Mouse (Mus musculus): ENCODE data around the gene Ntm. TPM values are rescaled to one million over a fixed set of nuclear protein-coding genes. Genes with fewer than 3 reads are reported as not detected.

The Ntm gene
- polyA plus RNA-seq, 1 experiment: 0.48 TPM

- Histone ChIP-seq H3K4me3 (ENCODE audit: insufficient read depth, low read depth, low read length) (no peak overlapping the region; the same call in 1 of the 2 replicates), H3K4me1 (ENCODE audit: control insufficient read depth, insufficient read depth, insufficient read length, low read length) (no peaks in the 10 kb centered on the region), H3K27ac (replicated peaks; ENCODE audit: low read depth, low read length) (no peak overlapping the region)
Measured at GRCm38 (mm10) chr9:29410728-29411407, 552.1 kb downstream of the Ntm start.

- H3K4me3 ChIP-seq (ENCODE audit: insufficient read depth, low read depth, low read length): no peak overlapping the region
- no peak overlapping the region for H3K27ac ChIP-seq (replicated peaks; ENCODE audit: low read depth, low read length)
- no peaks in the 10 kb centered on the region for H3K4me1 ChIP-seq (ENCODE audit: control insufficient read depth, insufficient read depth, insufficient read length, low read length)
Measured at GRCm38 (mm10) chr9:29410284-29410683, 552.7 kb downstream of the Ntm start.

GRCm38 (mm10) chr9:29409216-29409907, 553.6 kb downstream of the Ntm start:
- no peaks in the 10 kb centered on the region for H3K4me1 ChIP-seq (ENCODE audit: control insufficient read depth, insufficient read depth, insufficient read length, low read length)
- no peak overlapping the region for H3K4me3 ChIP-seq (ENCODE audit: insufficient read depth, low read depth, low read length)
- no peak overlapping the region for H3K27ac ChIP-seq (replicated peaks; ENCODE audit: low read depth, low read length)

- Histone ChIP-seq H3K4me1 (ENCODE audit: control insufficient read depth, insufficient read depth, insufficient read length, low read length) (no peaks in the 10 kb centered on the region), H3K27ac (replicated peaks; ENCODE audit: low read depth, low read length) (no peak overlapping the region), H3K4me3 (ENCODE audit: insufficient read depth, low read depth, low read length) (no peak overlapping the region)
Measured at GRCm38 (mm10) chr9:29407954-29408353, 555.0 kb downstream of the Ntm start.

GRCm38 (mm10) chr9:29406973-29407372, 556.0 kb downstream of the Ntm start:
- Histone ChIP-seq H3K4me1 (ENCODE audit: control insufficient read depth, insufficient read depth, insufficient read length, low read length) (no peaks in the 10 kb centered on the region), H3K4me3 (ENCODE audit: insufficient read depth, low read depth, low read length) (no peak overlapping the region), H3K27ac (replicated peaks; ENCODE audit: low read depth, low read length) (no peak overlapping the region)

- Histone ChIP-seq H3K4me1 (ENCODE audit: control insufficient read depth, insufficient read depth, insufficient read length, low read length) (no peaks in the 10 kb centered on the region), H3K4me3 (ENCODE audit: insufficient read depth, low read depth, low read length) (no peak overlapping the region), H3K27ac (replicated peaks; ENCODE audit: low read depth, low read length) (no peak overlapping the region)
Measured at GRCm38 (mm10) chr9:29406046-29406445, 556.9 kb downstream of the Ntm start.

- Histone ChIP-seq H3K4me3 (ENCODE audit: insufficient read depth, low read depth, low read length) (no peak overlapping the region), H3K27ac (replicated peaks; ENCODE audit: low read depth, low read length) (no peak overlapping the region), H3K4me1 (ENCODE audit: control insufficient read depth, insufficient read depth, insufficient read length, low read length) (no peaks in the 10 kb centered on the region)
Measured at GRCm38 (mm10) chr9:29400151-29400550, 562.8 kb downstream of the Ntm start.

GRCm38 (mm10) chr9:29396101-29396500, 566.8 kb downstream of the Ntm start:
- no peaks in the 10 kb centered on the region for H3K4me1 ChIP-seq (ENCODE audit: control insufficient read depth, insufficient read depth, insufficient read length, low read length)
- no peak overlapping the region for H3K4me3 ChIP-seq (ENCODE audit: insufficient read depth, low read depth, low read length)
- no peak overlapping the region for H3K27ac ChIP-seq (replicated peaks; ENCODE audit: low read depth, low read length)

- Histone ChIP-seq H3K27ac (replicated peaks; ENCODE audit: low read depth, low read length) (no peak overlapping the region), H3K4me3 (ENCODE audit: insufficient read depth, low read depth, low read length) (no peak overlapping the region), H3K4me1 (ENCODE audit: control insufficient read depth, insufficient read depth, insufficient read length, low read length) (no peaks in the 10 kb centered on the region)
Measured at GRCm38 (mm10) chr9:29393136-29393535, 569.8 kb downstream of the Ntm start.

- Histone ChIP-seq H3K27ac (replicated peaks; ENCODE audit: low read depth, low read length) (no peak overlapping the region), H3K4me3 (ENCODE audit: insufficient read depth, low read depth, low read length) (no peak overlapping the region), H3K4me1 (ENCODE audit: control insufficient read depth, insufficient read depth, insufficient read length, low read length) (no peaks in the 10 kb centered on the region)
Measured at GRCm38 (mm10) chr9:29390796-29391517, 572.0 kb downstream of the Ntm start.

- Histone ChIP-seq H3K4me3 (ENCODE audit: insufficient read depth, low read depth, low read length) (no peak overlapping the region), H3K4me1 (ENCODE audit: control insufficient read depth, insufficient read depth, insufficient read length, low read length) (no peaks in the 10 kb centered on the region)
Measured at GRCm38 (mm10) chr9:29389224-29389623, 573.7 kb downstream of the Ntm start.

GRCm38 (mm10) chr9:29387136-29387535, 575.8 kb downstream of the Ntm start:
- Histone ChIP-seq H3K4me3 (ENCODE audit: insufficient read depth, low read depth, low read length) (no peak overlapping the region), H3K4me1 (ENCODE audit: control insufficient read depth, insufficient read depth, insufficient read length, low read length) (no peaks in the 10 kb centered on the region), H3K27ac (replicated peaks; ENCODE audit: low read depth, low read length) (no peak overlapping the region)

More at GRCm38 (mm10) chr9:29389224-29389623, 573.7 kb downstream of the Ntm start:
- H3K27ac ChIP-seq (replicated peaks; ENCODE audit: low read depth, low read length): no peak overlapping the region

GRCm38 (mm10) chr9:29377172-29378002, 585.6 kb downstream of the Ntm start:
- H3K4me1 ChIP-seq (ENCODE audit: control insufficient read depth, insufficient read depth, insufficient read length, low read length): no peaks in the 10 kb centered on the region
- H3K4me3 ChIP-seq (ENCODE audit: insufficient read depth, low read depth, low read length): no peak overlapping the region
- no peak overlapping the region for H3K27ac ChIP-seq (replicated peaks; ENCODE audit: low read depth, low read length)

GRCm38 (mm10) chr9:29371341-29371740, 591.6 kb downstream of the Ntm start:
- Histone ChIP-seq H3K4me1 (ENCODE audit: control insufficient read depth, insufficient read depth, insufficient read length, low read length) (no peaks in the 10 kb centered on the region), H3K27ac (replicated peaks; ENCODE audit: low read depth, low read length) (no peak overlapping the region), H3K4me3 (ENCODE audit: insufficient read depth, low read depth, low read length) (no peak overlapping the region)

- Histone ChIP-seq H3K27ac (replicated peaks; ENCODE audit: low read depth, low read length) (no peak overlapping the region), H3K4me3 (ENCODE audit: insufficient read depth, low read depth, low read length) (no peak overlapping the region), H3K4me1 (ENCODE audit: control insufficient read depth, insufficient read depth, insufficient read length, low read length) (no peaks in the 10 kb centered on the region)
Measured at GRCm38 (mm10) chr9:29369621-29370020, 593.3 kb downstream of the Ntm start.
